ENCODE assay signal across 9 mouse cellular contexts in genomic region chr8:121573275-121573674, GRCm38 (mm10). TPM values are rescaled to one million over a fixed set of nuclear protein-coding genes. Genes with fewer than 3 reads are reported as not detected.
DNase-seq lines count a peak whose midpoint lies in the region; ATAC-seq and TF ChIP-seq lines count a peak whose summit lies in the region.
"Had no signal": no experiment of that assay in that cellular context is flagged by ENCODE, and none has a peak within 500 bp of the region (broad histone marks: within the 10 kb centered on the region; RNA-seq: fewer than 3 reads in every experiment).

No protein-coding gene starts in this region.

- WGBS in heart, embryonic 10.5 days, result 32% methylated on average over 3 of the region's 3 CpGs
- 39% methylated on average over 3 of the region's 3 CpGs for WGBS in intestine, embryonic 16.5 days
- WGBS in thymus, adult 2 months, result 76% methylated on average over 3 of the region's 3 CpGs

- TF ChIP-seq CTCF in thymus, adult 2 months (IDR thresholded peaks at IDR 0.05; ENCODE audit: borderline replicate concordance, control insufficient read depth, extremely low read depth, insufficient read depth, low read length, poor library complexity), result no peak

- no peak for TF ChIP-seq POLR2A in thymus, adult 2 months (IDR thresholded peaks at IDR 0.05; ENCODE audit: control insufficient read depth, extremely low read depth, insufficient read depth, low read length, poor library complexity)

- peaks cover 51% of the 10 kb centered on the region for H3K4me1 ChIP-seq in heart, embryonic 10.5 days
- H3K4me1 ChIP-seq in intestine, embryonic 16.5 days (ENCODE audit: control insufficient read depth, insufficient read depth, low read length), result peaks cover 30% of the 10 kb centered on the region
- H3K4me1 ChIP-seq in thymus, adult 2 months (replicated peaks; ENCODE audit: control insufficient read depth, insufficient read depth, low read length), result peaks cover 19% of the 10 kb centered on the region

- ATAC-seq in erythroblast, adult 5-6 weeks (replicated peaks; ENCODE audit: low FRiP score, poor library complexity, severe bottlenecking), result peak; percentile 92
- ATAC-seq in intestine, embryonic 16.5 days, result peak; percentile 69

- no peak overlapping the region for H3K4me2 ChIP-seq in intestine, embryonic 16.5 days (ENCODE audit: low read depth, low read length)

- 0 out of 2 replicates have a peak, but pooled peaks cover 2% of the 10 kb centered on the region for H3K36me3 ChIP-seq in heart, embryonic 10.5 days
- no peaks in the 10 kb centered on the region for H3K36me3 ChIP-seq in intestine, embryonic 16.5 days (ENCODE audit: control insufficient read depth, insufficient read depth, low read length)
- no peaks in the 10 kb centered on the region for H3K36me3 ChIP-seq in thymus, adult 2 months (ENCODE audit: control insufficient read depth, insufficient read depth, low read length)

- no peak overlapping the region for H3K4me3 ChIP-seq in heart, embryonic 10.5 days
- no peak overlapping the region for H3K4me3 ChIP-seq in intestine, embryonic 16.5 days (ENCODE audit: low read length)
- no peak overlapping the region for H3K4me3 ChIP-seq in thymus, adult 2 months (ENCODE audit: control insufficient read depth, insufficient read depth, low read length)

- no peaks in the 10 kb centered on the region for H3K27me3 ChIP-seq in heart, embryonic 10.5 days (ENCODE audit: insufficient read depth, poor library complexity, severe bottlenecking)
- H3K27me3 ChIP-seq in intestine, embryonic 16.5 days (replicated peaks; ENCODE audit: control insufficient read depth, insufficient read depth, low read length), result no peaks in the 10 kb centered on the region
- no peaks in the 10 kb centered on the region for H3K27me3 ChIP-seq in thymus, adult 2 months (ENCODE audit: control insufficient read depth, insufficient read depth, low read length)

- no peak overlapping the region for H3K27ac ChIP-seq in heart, embryonic 10.5 days
- H3K27ac ChIP-seq in intestine, embryonic 16.5 days (ENCODE audit: low read length), result no peak overlapping the region
- H3K27ac ChIP-seq in thymus, adult 2 months (ENCODE audit: control insufficient read depth, insufficient read depth, low read length), result no peak overlapping the region

- no peaks in the 10 kb centered on the region for H3K9me3 ChIP-seq in heart, embryonic 10.5 days
- no peaks in the 10 kb centered on the region for H3K9me3 ChIP-seq in intestine, embryonic 16.5 days (ENCODE audit: control insufficient read depth, low read length)

- no peak overlapping the region for H3K9ac ChIP-seq in intestine, embryonic 16.5 days (ENCODE audit: low read depth, low read length)

- DNase-seq in heart, adult 11 months, result peak; percentile 98
- DNase-seq in heart, embryonic 10.5 days (ENCODE audit: low spot score), result no peak
- peak; percentile 72 for DNase-seq in NIH3T3 (ENCODE audit: low read depth)
- peak; percentile 79 for DNase-seq in lung, postnatal 14 days
- DNase-seq in thymus, adult 2 months, result no peak
- DNase-seq in right cerebral cortex, postnatal 25 days, result no peak

RNA-seq across cellular contexts. Expression of gene Fbxo31, which starts 5.3 kb away (rescaled TPM):
- polyA plus RNA-seq in heart, embryonic 10.5 days (2016; fragmentation: Nextera tagmentation; extraction: Ambion mirVana), result 10.9 and 17.0 TPM in 2 replicates
- total RNA-seq in erythroblast, adult 5-6 weeks (2015; ENCODE audit: low replicate concordance), result 1.0 and 7.7 TPM in 2 replicates
- 2.5 and 4.3 TPM in 2 replicates for total RNA-seq in erythroblast, adult 5-6 weeks (2017; ENCODE audit: low replicate concordance)
- 8.6 and 10.6 TPM in 2 replicates for polyA plus RNA-seq in intestine, embryonic 16.5 days (2015; fragmentation: Nextera tagmentation; extraction: Ambion mirVana)
- polyA plus RNA-seq in thymus, adult 2 months (2012; rRNA removed), result 39.8 and 55.7 TPM in 2 replicates

RNA-seq across cellular contexts. Expression of gene Map1lc3b, which starts 16.9 kb away (rescaled TPM):
- 167 and 170 TPM in 2 replicates for polyA plus RNA-seq in heart, embryonic 10.5 days (2016; fragmentation: Nextera tagmentation; extraction: Ambion mirVana)
- total RNA-seq in erythroblast, adult 5-6 weeks (2015; ENCODE audit: low replicate concordance), result 194 and 223 TPM in 2 replicates
- 274 and 282 TPM in 2 replicates for total RNA-seq in erythroblast, adult 5-6 weeks (2017; ENCODE audit: low replicate concordance)
- 190 and 192 TPM in 2 replicates for polyA plus RNA-seq in intestine, embryonic 16.5 days (2015; fragmentation: Nextera tagmentation; extraction: Ambion mirVana)
- polyA plus RNA-seq in thymus, adult 2 months (2012; rRNA removed), result 103 and 113 TPM in 2 replicates

RNA-seq across cellular contexts. Expression of gene 1700018B08Rik, which starts 29.2 kb away (rescaled TPM):
- polyA plus RNA-seq in heart, embryonic 10.5 days (2016; fragmentation: Nextera tagmentation; extraction: Ambion mirVana), result not detected in 2 replicates
- total RNA-seq in erythroblast, adult 5-6 weeks (2015; ENCODE audit: low replicate concordance), result not detected in 2 replicates
- not detected in 2 replicates for total RNA-seq in erythroblast, adult 5-6 weeks (2017; ENCODE audit: low replicate concordance)
- polyA plus RNA-seq in intestine, embryonic 16.5 days (2015; fragmentation: Nextera tagmentation; extraction: Ambion mirVana), result not detected in 2 replicates
- polyA plus RNA-seq in thymus, adult 2 months (2012; rRNA removed), result 0.35 TPM in 1 of 2 replicates, not detected in the other
- total RNA-seq: gastrocnemius, postnatal 4 days had no signal

Comparison
In these comparisons a context has a peak if more than half of its experiments do, and no peak if none do; other contexts are left out.
1. DNase-seq: peak in heart, adult 11 months (single experiment), NIH3T3 (single experiment) and lung, postnatal 14 days (single experiment); none in heart, embryonic 10.5 days (single experiment), thymus, adult 2 months (single experiment) and right cerebral cortex, postnatal 25 days (single experiment).